Mouse (Mus musculus): ENCODE data around the gene Armcx5. TPM values are rescaled to one million over a fixed set of nuclear protein-coding genes. Genes with fewer than 3 reads are reported as not detected.
A peak's percentile ranks its signal among the peaks of the same experiment; 100 is the strongest.
"Not testable (repeated sequence)": the region's sequence is repeated elsewhere in the genome, so short reads cannot be mapped to it uniquely, and the experiment has no call there.

The Armcx5 gene
- polyA plus RNA-seq, 1 experiment from 2014 or later: 4.3 TPM

DNA sequence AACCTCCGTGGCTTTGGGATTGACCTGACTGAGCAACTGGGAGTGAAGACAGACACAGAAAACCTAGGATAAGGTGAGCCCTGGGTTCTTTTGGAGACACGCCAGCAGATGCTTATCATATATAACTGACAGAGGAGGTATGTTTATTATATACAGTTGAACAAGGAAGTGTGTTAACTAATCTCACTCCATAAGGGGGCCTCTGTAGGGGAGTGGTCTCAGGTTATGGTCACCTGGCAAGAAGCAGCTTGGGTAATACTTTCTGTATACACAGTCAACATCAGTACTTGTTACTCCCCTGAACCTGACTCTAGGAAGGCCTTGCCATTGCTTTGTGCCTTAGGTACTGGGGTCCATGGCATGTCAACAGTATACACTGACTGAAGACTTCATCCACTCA is 26.0 kb downstream of the Armcx5 start:
- no peak for TF ChIP-seq CTCF (IDR thresholded peaks at IDR 0.05; ENCODE audit: low read depth)
- ATAC-seq: peak; percentile 28; the same call in 1 of the 2 replicates
- no peaks in the 10 kb centered on the region for H3K4me1 ChIP-seq (replicated peaks; ENCODE audit: control insufficient read depth, insufficient read depth, low read length)
- no peak overlapping the region for H3K9ac ChIP-seq (ENCODE audit: low read depth, low read length)
- H3K36me3 ChIP-seq (ENCODE audit: control insufficient read depth, insufficient read depth): no peaks in the 10 kb centered on the region
- WGBS: 36% methylated on average over 2 of the region's 2 CpGs
- H3K4me3 ChIP-seq (ENCODE audit: low read depth, low read length): no peak overlapping the region
- H3K9me3 ChIP-seq (ENCODE audit: control insufficient read depth): no peaks in the 10 kb centered on the region
- no peak overlapping the region for H3K27ac ChIP-seq (ENCODE audit: low read depth, low read length)
- H3K4me2 ChIP-seq (replicated peaks; ENCODE audit: low read depth): no peak overlapping the region
- H3K27me3 ChIP-seq (replicated peaks; ENCODE audit: control insufficient read depth, insufficient read depth, low read length): no peaks in the 10 kb centered on the region

- no peaks in the 10 kb centered on the region for H3K27me3 ChIP-seq (replicated peaks; ENCODE audit: control insufficient read depth, insufficient read depth, low read length)
- no peak for ATAC-seq
- no peak overlapping the region for H3K4me3 ChIP-seq (ENCODE audit: low read depth, low read length)
- no peak overlapping the region for H3K27ac ChIP-seq (ENCODE audit: low read depth, low read length)
- no peaks in the 10 kb centered on the region for H3K4me1 ChIP-seq (replicated peaks; ENCODE audit: control insufficient read depth, insufficient read depth, low read length)
- H3K9ac ChIP-seq (ENCODE audit: low read depth, low read length): no peak overlapping the region
- no peak for TF ChIP-seq CTCF (IDR thresholded peaks at IDR 0.05; ENCODE audit: low read depth)
- no peaks in the 10 kb centered on the region for H3K36me3 ChIP-seq (ENCODE audit: control insufficient read depth, insufficient read depth)
- H3K9me3 ChIP-seq (ENCODE audit: control insufficient read depth): no peaks in the 10 kb centered on the region
- no peak overlapping the region for H3K4me2 ChIP-seq (replicated peaks; ENCODE audit: low read depth)
These were observed 49.0 kb downstream of the Armcx5 start for GRCm38 (mm10) chrX:135791536-135791935.

- no peak for ATAC-seq
- TF ChIP-seq CTCF (IDR thresholded peaks at IDR 0.05; ENCODE audit: low read depth): no peak
- Histone ChIP-seq H3K27me3 (replicated peaks; ENCODE audit: control insufficient read depth, insufficient read depth, low read length) (no peaks in the 10 kb centered on the region), H3K9ac (ENCODE audit: low read depth, low read length) (no peak overlapping the region), H3K4me3 (ENCODE audit: low read depth, low read length) (no peak overlapping the region), H3K4me1 (replicated peaks; ENCODE audit: control insufficient read depth, insufficient read depth, low read length) (no peaks in the 10 kb centered on the region), H3K9me3 (ENCODE audit: control insufficient read depth) (no peaks in the 10 kb centered on the region), H3K27ac (ENCODE audit: low read depth, low read length) (no peak overlapping the region), H3K36me3 (ENCODE audit: control insufficient read depth, insufficient read depth) (no peaks in the 10 kb centered on the region), H3K4me2 (replicated peaks; ENCODE audit: low read depth) (no peak overlapping the region)
- WGBS: 72% methylated on average over 6 of the region's 6 CpGs
These were observed 49.8 kb downstream of the Armcx5 start for GRCm38 (mm10) chrX:135792326-135792725.

- not testable (repeated sequence) for H3K9me3 ChIP-seq (ENCODE audit: control insufficient read depth); H3K27me3 ChIP-seq (replicated peaks; ENCODE audit: control insufficient read depth, insufficient read depth, low read length); H3K27ac ChIP-seq (ENCODE audit: low read depth, low read length); H3K36me3 ChIP-seq (ENCODE audit: control insufficient read depth, insufficient read depth); H3K9ac ChIP-seq (ENCODE audit: low read depth, low read length); H3K4me1 ChIP-seq (replicated peaks; ENCODE audit: control insufficient read depth, insufficient read depth, low read length)
- 30% methylated on average over 25 of the region's 27 CpGs for WGBS
- H3K4me3 ChIP-seq (ENCODE audit: low read depth, low read length): peak overlapping the region; percentile 37
- ATAC-seq: peak; percentile 66
- peak overlapping the region; percentile 60 for H3K4me2 ChIP-seq (replicated peaks; ENCODE audit: low read depth)
These were observed 53.2 kb downstream of the Armcx5 start for GRCm38 (mm10) chrX:135795591-135796304.

GRCm38 (mm10) chrX:135796305-135797211 is 54.0 kb downstream of the Armcx5 start:
- 20% methylated on average over 24 of the region's 26 CpGs for WGBS
- not testable (repeated sequence) for H3K27ac ChIP-seq (ENCODE audit: low read depth, low read length); H3K9ac ChIP-seq (ENCODE audit: low read depth, low read length); H3K27me3 ChIP-seq (replicated peaks; ENCODE audit: control insufficient read depth, insufficient read depth, low read length); H3K9me3 ChIP-seq (ENCODE audit: control insufficient read depth); H3K4me1 ChIP-seq (replicated peaks; ENCODE audit: control insufficient read depth, insufficient read depth, low read length); H3K36me3 ChIP-seq (ENCODE audit: control insufficient read depth, insufficient read depth)
- ATAC-seq: peak; percentile 22; the same call in 1 of the 2 replicates
- peak overlapping the region; percentile 60 for H3K4me2 ChIP-seq (replicated peaks; ENCODE audit: low read depth)
- H3K4me3 ChIP-seq (ENCODE audit: low read depth, low read length): peak overlapping the region; percentile 37

MicroRNA genes within 50 kb of the gene (microRNA counts, 519-probe panel; counts per million panel counts)
- microRNA mmu-miR-1970: not detected

Small RNA genes lying within 50 kb of the gene (microRNA-seq; reads per million reads assigned to microRNA genes)
- not detected for gene Mir1970
- gene Mir7646: not detected

Other genes with a start within 250 kb of the Armcx5 start
- gene AV320801, start 248.1 kb upstream of the Armcx5 start, polyA plus RNA-seq (2015; fragmentation: Nextera tagmentation; extraction: Ambion mirVana): not detected in 2 replicates
- gene Nxf7, start 144.0 kb upstream of the Armcx5 start, polyA plus RNA-seq (2015; fragmentation: Nextera tagmentation; extraction: Ambion mirVana): 0.80 and 0.90 TPM in 2 replicates
- not detected in 2 replicates for gene Prame, start 115.0 kb upstream of the Armcx5 start, polyA plus RNA-seq (2015; fragmentation: Nextera tagmentation; extraction: Ambion mirVana)
- gene Tcp11x2, start 48.9 kb upstream of the Armcx5 start, polyA plus RNA-seq (2015; fragmentation: Nextera tagmentation; extraction: Ambion mirVana): not detected in 2 replicates
- not detected in 2 replicates for gene Tmsb15a, start 17.5 kb upstream of the Armcx5 start, polyA plus RNA-seq (2015; fragmentation: Nextera tagmentation; extraction: Ambion mirVana)
- gene Gprasp1, start within 50 bp of the Armcx5 start, polyA plus RNA-seq (2015; fragmentation: Nextera tagmentation; extraction: Ambion mirVana): 11.0 and 12.5 TPM in 2 replicates
- gene Bhlhb9, start 54.9 kb downstream of the Armcx5 start, polyA plus RNA-seq (2015; fragmentation: Nextera tagmentation; extraction: Ambion mirVana): 9.2 and 10.0 TPM in 2 replicates
- 4.7 and 5.6 TPM in 2 replicates for gene Gprasp2, start 96.3 kb downstream of the Armcx5 start, polyA plus RNA-seq (2015; fragmentation: Nextera tagmentation; extraction: Ambion mirVana)

Data from intestine, postnatal 0 days (tissue).